Mouse (Mus musculus): ENCODE results near the gene Cyp2d34. TPM values are rescaled to one million over a fixed set of nuclear protein-coding genes. Genes with fewer than 3 reads are reported as not detected.

The Cyp2d34 gene
- polyA plus RNA-seq, 1 experiment from 2014 or later: not detected

DNA sequence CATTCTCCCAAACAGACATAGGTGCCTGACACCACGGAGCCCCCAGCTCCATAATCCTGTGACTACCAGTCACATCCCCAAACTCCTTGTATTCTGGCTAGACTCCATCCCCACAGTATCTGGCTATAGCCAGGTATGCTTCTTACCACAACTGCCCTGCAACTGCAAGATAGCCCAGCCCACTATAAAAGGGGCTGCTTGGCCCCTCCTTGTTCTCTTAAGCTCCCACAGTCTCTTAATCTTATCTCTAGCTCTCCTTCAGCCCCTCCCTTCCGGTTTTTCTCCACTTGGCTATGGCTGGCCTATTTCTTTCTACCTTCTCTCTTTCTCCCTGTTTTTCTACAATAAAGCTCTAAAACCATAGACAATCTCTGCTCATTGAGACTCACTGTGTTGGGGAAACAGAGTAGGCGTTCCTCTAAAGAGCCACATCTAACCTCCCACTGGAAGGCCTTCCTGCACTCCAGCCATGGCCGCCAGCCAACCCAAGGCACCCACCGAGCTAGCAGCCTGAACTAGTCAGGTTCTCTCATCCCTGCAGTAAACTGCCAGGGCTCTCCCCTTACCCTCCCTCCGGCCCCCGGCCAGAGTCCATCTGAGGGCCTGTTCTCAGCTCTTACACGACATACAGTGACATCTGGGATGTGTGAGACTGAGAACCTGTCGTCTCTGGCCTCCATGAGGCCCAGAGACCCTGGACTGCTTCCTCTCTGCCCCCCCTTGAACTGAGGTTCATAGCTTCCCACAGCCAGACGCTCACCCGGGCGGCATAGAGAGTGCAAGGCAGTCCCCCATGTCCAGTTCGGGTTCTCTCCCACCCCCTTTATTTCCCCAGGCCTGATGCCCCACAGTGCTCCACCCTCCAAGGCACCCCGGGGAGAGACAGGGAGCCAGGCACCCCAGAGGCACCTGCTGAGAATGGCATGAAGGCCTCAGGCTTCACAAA is 16.7 kb upstream of the Cyp2d34 start:
- Histone ChIP-seq H3K36me3 (ENCODE audit: control insufficient read depth, insufficient read depth, low read length) (no peaks in the 10 kb centered on the region), H3K4me3 (ENCODE audit: low read depth, low read length) (no peak overlapping the region), H3K27me3 (replicated peaks; ENCODE audit: control insufficient read depth, insufficient read depth, low read length) (no peaks in the 10 kb centered on the region), H3K4me2 (no peak overlapping the region), H3K9me3 (ENCODE audit: control insufficient read depth, low read length) (no peaks in the 10 kb centered on the region), H3K4me1 (replicated peaks; ENCODE audit: control insufficient read depth, insufficient read depth, low read length) (peaks cover 6% of the 10 kb centered on the region; the same call in 1 of the 2 replicates), H3K9ac (ENCODE audit: low read depth, low read length) (no peak overlapping the region), H3K27ac (ENCODE audit: low read depth, low read length) (no peak overlapping the region)
- 77% methylated on average over 14 of the region's 14 CpGs for WGBS
- ATAC-seq (replicated peaks; ENCODE audit: low FRiP score): peak; percentile 69
- no peak for DNase-seq (ENCODE audit: low spot score)

DNA sequence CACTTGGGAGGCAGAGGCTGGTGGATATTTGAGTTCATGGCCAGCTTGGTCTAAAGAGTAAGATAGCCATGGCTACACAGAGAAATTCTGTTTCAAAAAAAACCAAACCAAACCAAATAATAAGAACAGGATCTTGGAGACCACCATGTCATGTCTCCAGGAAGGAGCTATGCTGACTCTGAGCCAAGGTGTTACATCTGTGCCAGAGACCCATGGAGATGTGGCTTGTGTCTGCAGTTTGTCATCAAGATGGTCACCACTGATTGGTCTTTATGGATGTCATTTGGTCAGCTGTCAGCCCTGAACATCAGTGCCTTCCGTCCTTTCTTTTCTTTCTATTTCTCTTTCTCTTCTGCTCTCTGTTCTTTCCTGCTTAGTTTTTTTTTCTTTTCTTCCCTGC is 14.2 kb upstream of the Cyp2d34 start:
- H3K9ac ChIP-seq (ENCODE audit: low read depth, low read length): no peak overlapping the region
- no peaks in the 10 kb centered on the region for H3K36me3 ChIP-seq (ENCODE audit: control insufficient read depth, insufficient read depth, low read length)
- H3K4me3 ChIP-seq (ENCODE audit: low read depth, low read length): no peak overlapping the region
- H3K27me3 ChIP-seq (replicated peaks; ENCODE audit: control insufficient read depth, insufficient read depth, low read length): no peaks in the 10 kb centered on the region
- no peak for ATAC-seq (replicated peaks; ENCODE audit: low FRiP score)
- no peaks in the 10 kb centered on the region for H3K9me3 ChIP-seq (ENCODE audit: control insufficient read depth, low read length)
- H3K27ac ChIP-seq (ENCODE audit: low read depth, low read length): no peak overlapping the region
- 76% methylated on average over 1 of the region's 1 CpGs for WGBS
- peaks cover 6% of the 10 kb centered on the region; the same call in 1 of the 2 replicates for H3K4me1 ChIP-seq (replicated peaks; ENCODE audit: control insufficient read depth, insufficient read depth, low read length)
- no peak for DNase-seq (ENCODE audit: low spot score)
- no peak overlapping the region for H3K4me2 ChIP-seq

DNA sequence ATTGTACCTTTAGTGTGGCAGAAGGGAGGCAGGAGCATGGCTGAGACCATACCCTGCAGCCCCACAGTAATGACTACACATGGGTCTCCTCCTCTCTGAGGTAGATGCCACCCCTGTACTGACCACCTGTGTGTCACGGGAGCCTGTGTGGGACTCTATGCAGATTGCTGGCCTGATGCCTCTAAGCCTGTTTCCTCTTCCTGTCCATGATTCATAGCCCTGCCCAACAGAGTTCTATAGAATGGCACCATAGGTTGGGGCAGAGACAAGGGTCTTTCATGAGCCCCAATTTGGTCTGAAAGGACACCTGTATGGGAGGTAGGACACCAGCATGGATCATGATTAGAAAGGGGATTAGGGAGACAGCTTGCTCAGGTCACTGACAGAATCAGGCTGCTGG is 1.2 kb upstream of the Cyp2d34 start:
- Histone ChIP-seq H3K9ac (ENCODE audit: low read depth, low read length) (no peak overlapping the region), H3K4me3 (ENCODE audit: low read depth, low read length) (no peak overlapping the region), H3K4me1 (replicated peaks; ENCODE audit: control insufficient read depth, insufficient read depth, low read length) (no peaks in the 10 kb centered on the region), H3K4me2 (no peak overlapping the region), H3K27ac (ENCODE audit: low read depth, low read length) (no peak overlapping the region), H3K27me3 (replicated peaks; ENCODE audit: control insufficient read depth, insufficient read depth, low read length) (no peaks in the 10 kb centered on the region), H3K36me3 (ENCODE audit: control insufficient read depth, insufficient read depth, low read length) (no peaks in the 10 kb centered on the region), H3K9me3 (ENCODE audit: control insufficient read depth, low read length) (no peaks in the 10 kb centered on the region)
- ATAC-seq (replicated peaks; ENCODE audit: low FRiP score): no peak
- WGBS: 85% methylated on average over 1 of the region's 1 CpGs
- no peak for DNase-seq (ENCODE audit: low spot score)

- no peak for DNase-seq (ENCODE audit: low spot score)
- Histone ChIP-seq H3K27me3 (replicated peaks; ENCODE audit: control insufficient read depth, insufficient read depth, low read length) (no peaks in the 10 kb centered on the region), H3K27ac (ENCODE audit: low read depth, low read length) (no peak overlapping the region), H3K4me3 (ENCODE audit: low read depth, low read length) (no peak overlapping the region), H3K4me2 (no peak overlapping the region), H3K9ac (ENCODE audit: low read depth, low read length) (no peak overlapping the region), H3K9me3 (ENCODE audit: control insufficient read depth, low read length) (no peaks in the 10 kb centered on the region), H3K4me1 (replicated peaks; ENCODE audit: control insufficient read depth, insufficient read depth, low read length) (no peaks in the 10 kb centered on the region), H3K36me3 (ENCODE audit: control insufficient read depth, insufficient read depth, low read length) (no peaks in the 10 kb centered on the region)
- no peak for ATAC-seq (replicated peaks; ENCODE audit: low FRiP score)
- WGBS: 93% methylated on average over 9 of the region's 9 CpGs
Measured at GRCm38 (mm10) chr15:82618362-82619020, 2.3 kb downstream of the Cyp2d34 start.

GRCm38 (mm10) chr15:82582621-82583020 is 38.1 kb downstream of the Cyp2d34 start:
- H3K4me1 ChIP-seq (replicated peaks; ENCODE audit: control insufficient read depth, insufficient read depth, low read length): no peaks in the 10 kb centered on the region
- H3K27me3 ChIP-seq (replicated peaks; ENCODE audit: control insufficient read depth, insufficient read depth, low read length): no peaks in the 10 kb centered on the region
- no peak overlapping the region for H3K4me3 ChIP-seq (ENCODE audit: low read depth, low read length)
- no peaks in the 10 kb centered on the region for H3K9me3 ChIP-seq (ENCODE audit: control insufficient read depth, low read length)
- H3K4me2 ChIP-seq: no peak overlapping the region
- no peak for DNase-seq (ENCODE audit: low spot score)
- H3K27ac ChIP-seq (ENCODE audit: low read depth, low read length): no peak overlapping the region
- no peak for ATAC-seq (replicated peaks; ENCODE audit: low FRiP score)
- 82% methylated on average over 9 of the region's 9 CpGs for WGBS
- H3K36me3 ChIP-seq (ENCODE audit: control insufficient read depth, insufficient read depth, low read length): no peaks in the 10 kb centered on the region
- H3K9ac ChIP-seq (ENCODE audit: low read depth, low read length): no peak overlapping the region

GRCm38 (mm10) chr15:82579071-82579470 is 41.7 kb downstream of the Cyp2d34 start:
- DNase-seq (ENCODE audit: low spot score): no peak
- Histone ChIP-seq H3K27me3 (replicated peaks; ENCODE audit: control insufficient read depth, insufficient read depth, low read length) (no peaks in the 10 kb centered on the region), H3K4me1 (replicated peaks; ENCODE audit: control insufficient read depth, insufficient read depth, low read length) (no peaks in the 10 kb centered on the region), H3K4me3 (ENCODE audit: low read depth, low read length) (no peak overlapping the region), H3K27ac (ENCODE audit: low read depth, low read length) (no peak overlapping the region), H3K9me3 (ENCODE audit: control insufficient read depth, low read length) (no peaks in the 10 kb centered on the region), H3K36me3 (ENCODE audit: control insufficient read depth, insufficient read depth, low read length) (no peaks in the 10 kb centered on the region), H3K9ac (ENCODE audit: low read depth, low read length) (no peak overlapping the region), H3K4me2 (no peak overlapping the region)
- 82% methylated on average over 2 of the region's 2 CpGs for WGBS
- ATAC-seq (replicated peaks; ENCODE audit: low FRiP score): no peak

- no peak for DNase-seq (ENCODE audit: low spot score)
- no peaks in the 10 kb centered on the region for H3K9me3 ChIP-seq (ENCODE audit: control insufficient read depth, low read length)
- no peaks in the 10 kb centered on the region for H3K4me1 ChIP-seq (replicated peaks; ENCODE audit: control insufficient read depth, insufficient read depth, low read length)
- no peak overlapping the region for H3K4me3 ChIP-seq (ENCODE audit: low read depth, low read length)
- no peak overlapping the region for H3K27ac ChIP-seq (ENCODE audit: low read depth, low read length)
- WGBS: 66% methylated on average over 1 of the region's 1 CpGs
- no peaks in the 10 kb centered on the region for H3K27me3 ChIP-seq (replicated peaks; ENCODE audit: control insufficient read depth, insufficient read depth, low read length)
- no peaks in the 10 kb centered on the region for H3K36me3 ChIP-seq (ENCODE audit: control insufficient read depth, insufficient read depth, low read length)
- no peak overlapping the region for H3K9ac ChIP-seq (ENCODE audit: low read depth, low read length)
- no peak overlapping the region for H3K4me2 ChIP-seq
- no peak for ATAC-seq (replicated peaks; ENCODE audit: low FRiP score)
Measured at GRCm38 (mm10) chr15:82572856-82573255, 47.9 kb downstream of the Cyp2d34 start.

Measured in liver, embryonic 11.5 days (tissue).